Mouse (Mus musculus) cerebellum, postnatal 4 days (tissue): ENCODE data around the gene Fam89b.

Experiments used
- DNase-seq, 2 experiments: peaks; one replicate each; pipeline ENCODE4 v3.0.0; 2022; ENCODE audit warnings: low spot score in 2 of 2, mixed read lengths in 1 of 2

Gene Fam89b

DNA sequence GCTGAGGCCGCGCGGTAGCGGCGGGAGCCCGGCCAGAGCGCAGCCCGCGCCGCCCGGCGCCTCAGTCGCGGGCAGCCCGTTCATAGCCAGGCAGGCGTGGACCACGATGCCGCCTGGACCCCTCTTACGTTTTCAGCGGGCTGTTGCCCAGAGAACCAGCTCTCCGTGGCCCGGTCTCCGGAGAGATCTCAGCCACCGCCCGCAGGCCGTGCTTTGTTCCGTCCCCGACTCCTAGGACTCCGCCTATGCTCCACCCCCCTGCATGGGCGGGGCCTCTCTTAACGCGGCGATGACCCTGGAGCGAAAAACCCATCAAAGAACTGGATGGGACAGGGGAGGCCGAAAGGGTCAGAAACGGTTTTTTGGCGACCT is at the start of gene Fam89b:
Gene Fam89b (minus strand): TSS at position 210 of the 372 bp plus-strand sequence.
- peak; percentile 65 to 82 for DNase-seq

DNA sequence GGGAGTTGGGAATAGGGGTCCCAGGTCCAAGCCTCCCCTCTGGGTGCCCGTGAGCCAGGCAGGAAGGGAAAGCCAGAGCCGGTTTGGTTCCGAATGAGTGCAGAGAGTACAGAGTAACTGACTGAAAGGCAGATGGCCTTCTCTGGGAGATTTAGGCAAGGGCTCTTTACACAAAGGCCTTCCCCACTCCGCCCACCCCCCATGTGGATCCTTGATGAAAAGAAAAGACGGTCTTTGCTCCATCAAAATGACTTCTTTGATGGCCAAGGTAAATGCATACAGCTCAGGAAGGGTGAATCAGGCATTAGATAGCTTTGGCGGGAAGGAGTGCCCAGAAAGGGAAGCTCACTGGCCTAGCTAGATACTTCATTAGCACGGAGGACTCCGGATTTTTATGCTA is 48.9 kb upstream of the Fam89b start:
- no peak for DNase-seq

DNA sequence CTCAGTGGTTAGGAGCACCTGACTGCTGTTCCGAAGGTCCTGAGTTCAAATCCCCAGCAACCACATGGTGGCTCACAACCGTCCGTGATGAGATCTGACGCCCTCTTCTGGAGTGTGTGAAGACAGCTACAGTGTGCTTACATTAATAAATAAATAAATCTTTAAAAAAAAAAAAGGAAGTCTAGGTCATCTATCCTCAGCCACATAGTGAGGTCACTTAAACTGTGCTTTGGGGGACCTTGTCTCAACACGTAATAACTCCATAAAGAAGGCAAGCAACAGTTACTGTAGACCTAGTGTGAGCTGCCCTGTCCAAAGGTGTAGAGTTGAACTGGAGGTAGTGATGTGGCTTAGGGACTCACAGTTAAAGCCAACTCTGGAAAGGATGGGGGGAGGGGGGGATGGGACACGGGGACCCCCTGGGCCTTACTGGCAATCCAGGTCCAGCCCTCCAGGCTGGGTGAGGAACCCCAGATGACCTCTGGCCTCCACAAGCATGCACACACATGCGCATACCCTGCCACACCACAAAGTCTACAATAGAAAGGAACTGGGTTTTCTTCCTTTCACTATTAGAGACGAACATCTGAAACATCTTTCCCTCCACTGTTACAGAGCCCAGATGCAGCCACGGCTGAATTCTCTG is 48.1 kb upstream of the Fam89b start:
- no peak for DNase-seq

- DNase-seq = peak; percentile 88 to 96
Observed at GRCm38 (mm10) chr19:5770925-5771860, 41.7 kb upstream of the Fam89b start, which contains the start of gene Scyl1. Gene Scyl1, minus strand, starts transcription at chr19:5771419.

- no peak for DNase-seq
Observed at GRCm38 (mm10) chr19:5770311-5770710, 40.9 kb upstream of the Fam89b start.

DNA sequence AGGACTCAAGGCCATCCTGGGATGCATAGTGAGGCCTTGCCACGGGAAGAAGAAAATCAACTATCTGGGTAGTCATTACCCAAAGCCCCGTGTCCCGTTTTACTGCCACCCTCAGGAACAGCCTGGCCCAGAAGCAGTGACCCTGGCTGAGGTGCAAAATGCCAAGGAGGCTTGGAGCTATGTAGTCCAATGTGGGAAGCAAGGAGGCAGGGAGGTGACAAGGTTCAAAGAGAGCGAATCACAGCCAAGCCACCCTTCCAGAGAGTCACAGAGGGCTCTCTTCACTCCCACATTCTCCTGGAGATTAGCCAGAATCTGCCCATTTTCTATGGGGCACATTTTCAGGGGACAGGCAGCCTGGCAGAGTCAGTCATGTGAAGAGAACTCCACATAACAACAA is 37.8 kb upstream of the Fam89b start:
- no peak for DNase-seq

- no peak for DNase-seq
Observed at GRCm38 (mm10) chr19:5763163-5763562, 33.7 kb upstream of the Fam89b start.

DNA sequence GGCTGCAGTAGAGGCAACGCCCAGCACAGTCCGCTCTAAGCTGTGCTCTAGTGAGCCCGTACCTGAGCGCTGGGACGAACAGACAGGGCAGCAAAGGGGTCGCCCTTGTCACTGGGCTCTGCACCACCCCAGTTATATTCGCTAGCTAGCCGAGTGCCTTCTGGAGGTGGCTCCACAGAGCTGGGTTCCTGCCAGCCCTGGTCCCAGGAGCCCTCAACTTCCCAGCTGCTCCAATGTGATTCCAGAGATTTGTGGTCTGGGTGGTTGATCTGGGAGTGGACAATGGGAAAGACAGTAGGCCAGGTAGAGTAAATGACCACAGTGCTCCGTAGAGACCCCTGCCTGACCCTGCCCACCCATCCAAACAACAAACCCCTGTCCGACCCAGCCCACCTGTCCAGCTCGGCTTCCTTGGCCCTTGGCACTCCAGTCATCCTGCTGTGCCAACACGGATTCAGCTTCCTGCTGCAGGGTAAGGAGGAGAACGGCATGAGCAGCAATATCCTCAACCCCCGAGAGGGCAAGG is 29.5 kb upstream of the Fam89b start:
- DNase-seq = no peak

GRCm38 (mm10) chr19:5756991-5757636 is 27.7 kb upstream of the Fam89b start:
- DNase-seq = no peak

- DNase-seq = no peak
Observed at GRCm38 (mm10) chr19:5756321-5756985, 27.0 kb upstream of the Fam89b start.

DNA sequence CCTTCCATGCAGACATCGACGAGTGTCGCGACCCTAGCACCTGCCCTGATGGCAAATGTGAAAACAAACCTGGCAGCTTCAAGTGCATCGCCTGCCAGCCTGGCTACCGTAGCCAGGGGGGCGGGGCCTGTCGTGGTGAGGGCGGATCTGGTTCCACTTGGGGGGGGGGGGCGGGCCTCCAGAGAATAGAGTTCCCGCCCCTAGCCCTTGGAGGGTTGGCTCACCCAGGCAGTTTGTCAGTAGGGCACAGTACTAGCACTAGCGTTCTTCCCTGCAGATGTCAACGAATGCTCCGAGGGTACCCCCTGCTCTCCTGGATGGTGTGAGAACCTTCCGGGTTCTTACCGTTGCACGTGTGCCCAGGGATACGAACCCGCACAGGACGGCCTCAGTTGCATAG is 22.3 kb upstream of the Fam89b start:
- no peak for DNase-seq

DNA sequence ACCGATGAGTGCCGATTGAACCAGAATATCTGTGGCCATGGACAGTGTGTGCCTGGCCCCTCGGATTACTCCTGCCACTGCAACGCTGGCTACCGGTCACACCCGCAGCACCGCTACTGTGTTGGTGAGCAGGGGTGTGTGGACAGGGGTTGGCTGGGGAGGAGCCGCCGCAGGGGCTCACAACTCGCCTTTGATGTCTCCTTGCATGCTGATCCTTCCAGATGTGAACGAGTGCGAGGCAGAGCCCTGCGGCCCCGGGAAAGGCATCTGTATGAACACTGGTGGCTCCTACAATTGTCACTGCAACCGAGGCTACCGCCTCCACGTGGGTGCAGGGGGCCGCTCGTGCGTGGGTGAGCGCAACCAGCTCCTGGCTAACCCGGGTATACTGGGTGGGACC is 21.5 kb upstream of the Fam89b start:
- no peak for DNase-seq

GRCm38 (mm10) chr19:5749476-5749875 is 20.0 kb upstream of the Fam89b start:
- no peak for DNase-seq

DNA sequence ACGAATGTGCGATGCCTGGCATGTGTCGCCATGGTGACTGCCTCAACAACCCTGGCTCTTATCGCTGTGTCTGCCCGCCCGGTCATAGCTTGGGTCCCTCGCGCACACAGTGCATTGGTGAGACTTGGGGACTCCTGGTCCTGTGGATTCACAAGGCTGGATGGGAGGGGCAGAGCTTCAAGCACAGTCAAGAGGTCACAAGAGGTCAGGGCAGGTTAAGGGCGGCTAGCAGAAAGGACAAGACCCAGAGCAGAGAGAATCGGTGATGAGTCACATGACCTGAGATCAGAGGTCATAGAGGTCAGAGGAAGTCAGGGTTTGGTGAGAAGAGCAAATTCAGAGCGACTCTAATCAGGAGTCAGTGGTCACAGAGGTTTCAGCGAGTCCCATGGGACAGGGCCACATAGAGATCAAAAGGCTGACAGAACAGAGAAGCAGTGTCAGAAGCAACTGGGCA is 17.5 kb upstream of the Fam89b start:
- no peak for DNase-seq

DNA sequence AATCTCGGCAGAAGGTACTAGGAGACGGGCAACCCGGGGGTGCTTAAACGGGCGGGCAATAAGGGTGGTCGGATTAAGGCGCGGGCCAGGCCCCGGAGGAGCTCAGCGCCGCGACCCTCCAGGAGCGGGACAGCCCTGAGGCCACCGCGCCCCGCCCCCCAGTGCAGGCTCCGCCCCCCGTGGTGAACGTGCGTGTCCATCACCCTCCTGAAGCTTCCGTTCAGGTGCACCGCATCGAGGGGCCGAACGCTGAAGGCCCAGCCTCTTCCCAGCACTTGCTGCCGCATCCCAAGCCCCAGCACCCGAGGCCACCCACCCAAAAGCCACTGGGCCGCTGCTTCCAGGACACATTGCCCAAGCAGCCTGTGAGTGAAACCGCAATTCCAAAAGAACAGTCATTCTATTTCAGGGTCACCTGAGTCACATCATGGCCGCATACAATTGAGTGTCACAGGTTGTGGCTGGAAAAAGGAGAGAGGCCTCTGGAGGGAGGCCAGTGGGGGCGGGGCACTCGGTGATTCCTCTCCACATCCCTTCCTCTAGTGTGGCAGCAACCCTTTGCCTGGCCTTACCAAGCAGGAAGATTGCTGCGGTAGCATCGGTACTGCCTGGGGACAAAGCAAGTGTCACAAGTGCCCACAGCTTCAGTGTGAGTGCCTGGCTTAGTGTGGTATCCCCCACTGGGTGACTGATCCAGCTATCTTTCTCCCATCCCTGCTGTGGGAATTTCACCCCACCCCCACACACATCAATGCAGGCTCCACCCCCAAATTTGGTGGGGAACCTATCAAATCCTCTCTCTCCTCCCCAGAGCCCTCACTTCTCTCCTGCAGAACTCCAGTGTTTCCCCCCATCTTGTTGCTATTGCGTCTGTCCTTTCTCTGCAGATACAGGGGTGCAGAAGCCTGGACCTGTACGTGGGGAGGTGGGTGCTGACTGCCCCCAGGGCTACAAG is 16.6 kb upstream of the Fam89b start:
- no peak for DNase-seq

GRCm38 (mm10) chr19:5743576-5743975 is 14.1 kb upstream of the Fam89b start:
- no peak for DNase-seq

DNA sequence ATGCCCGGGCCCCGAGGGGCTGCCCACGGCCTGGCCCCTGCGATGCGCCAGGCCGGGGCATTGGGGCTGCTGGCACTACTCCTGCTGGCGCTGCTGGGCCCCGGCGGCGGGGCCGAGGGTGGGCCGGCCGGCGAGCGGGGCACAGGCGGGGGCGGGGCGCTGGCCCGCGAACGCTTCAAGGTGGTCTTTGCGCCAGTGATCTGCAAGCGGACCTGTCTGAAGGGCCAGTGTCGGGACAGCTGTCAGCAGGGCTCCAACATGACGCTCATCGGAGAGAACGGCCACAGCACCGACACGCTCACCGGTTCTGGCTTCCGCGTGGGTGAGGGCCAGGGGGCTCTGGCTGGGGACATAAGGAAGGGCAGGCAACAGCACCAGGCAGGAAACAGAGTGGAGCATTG is 12.8 kb upstream of the Fam89b start:
- DNase-seq = no peak

- peak; percentile 58 to 87 for DNase-seq
Observed at GRCm38 (mm10) chr19:5741641-5742240, 12.3 kb upstream of the Fam89b start.

DNA sequence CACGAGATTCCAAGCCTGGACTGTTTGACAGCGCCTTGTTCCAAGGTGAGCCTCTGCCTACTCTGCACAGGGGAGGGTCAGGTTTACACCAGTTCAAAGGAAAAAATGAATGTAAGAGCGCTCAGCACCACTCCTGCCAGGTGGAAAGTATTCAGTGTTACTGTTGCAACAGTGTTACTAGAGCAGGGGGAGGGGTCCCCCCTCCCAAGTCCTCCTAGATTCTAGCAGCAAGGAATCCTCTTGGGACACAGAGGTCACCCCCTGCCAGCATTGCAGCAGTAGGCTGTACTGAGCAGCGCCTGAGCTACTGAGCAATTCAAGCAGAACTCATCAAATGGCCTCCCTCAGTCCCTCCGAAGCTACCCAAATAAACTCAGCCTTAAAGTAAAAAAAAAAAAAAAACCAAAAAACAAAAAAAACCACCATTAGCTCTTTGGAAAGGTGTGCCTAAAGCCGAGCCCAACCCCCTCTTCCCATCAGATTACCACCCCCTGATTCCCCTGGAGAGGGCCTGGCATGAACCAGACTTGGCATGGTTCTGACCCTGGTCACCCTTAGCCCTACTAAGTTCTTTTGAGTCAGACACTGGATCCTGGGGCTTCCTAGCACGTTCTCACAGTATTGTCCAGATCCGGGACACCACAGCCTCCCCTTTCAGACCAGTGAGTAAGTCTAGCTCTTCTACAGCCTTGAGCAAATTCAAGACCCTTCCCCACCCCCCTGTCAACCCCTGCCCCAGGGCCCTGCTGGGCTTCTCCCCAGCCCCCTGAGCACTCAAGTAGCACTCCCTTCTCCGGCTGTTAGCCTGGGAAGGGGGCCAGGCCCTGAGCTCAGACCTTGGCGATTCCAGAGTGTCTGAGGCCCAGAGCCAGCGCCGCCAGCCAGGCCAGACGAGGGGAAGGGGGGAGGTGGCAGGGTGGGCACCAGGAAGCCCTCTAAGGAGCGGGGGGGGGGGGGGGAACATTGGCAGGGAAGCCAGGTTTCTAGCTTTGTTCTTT is 11.2 kb upstream of the Fam89b start, which contains the start of gene Ltbp3:
Gene Ltbp3 (plus strand): TSS at position 585 of the 998 bp plus-strand sequence.
- DNase-seq = peak in 1 of 2 experiments; percentile 86
